Mouse (Mus musculus) brain, embryonic 14.5 days (tissue): ENCODE data around the gene Tenm2.

Experiments used
- CTCF ChIP-seq: fragments of 200-500 bp; IDR thresholded peaks from 2 replicates; pipeline ENCODE4 v1.5.1; 2012; ENCODE audit warnings: inconsistent platforms, mild to moderate bottlenecking, moderate library complexity, borderline replicate concordance; ENCODE audit not compliant: insufficient read depth, insufficient read length; ENCODE audit errors: extremely low read depth
- POLR2A ChIP-seq: fragments of 200-500 bp; IDR thresholded peaks from 2 replicates; pipeline ENCODE4 v1.6.1; 2012; ENCODE audit warnings: mild to moderate bottlenecking, inconsistent platforms, borderline replicate concordance; ENCODE audit not compliant: poor library complexity, insufficient read depth, insufficient read length, severe bottlenecking; ENCODE audit errors: extremely low read depth

GRCm38 (mm10) chr11:36686253-36686652, 549.5 kb downstream of the Tenm2 start:
- TF ChIP-seq POLR2A = no peak
- TF ChIP-seq CTCF = no peak
